Mouse (Mus musculus) gastrocnemius, adult 18-20 months (tissue): ENCODE data around the gene Zgrf1. TPM values are rescaled to one million over a fixed set of nuclear protein-coding genes. Genes with fewer than 3 reads are reported as not detected.
A peak's percentile ranks its signal among the peaks of the same experiment; 100 is the strongest.

Experiments used
- DNase-seq: peaks from one replicate; pipeline ENCODE4 v3.0.0; 2021; ENCODE audit warnings: low spot score
- long read RNA-seq, 2 experiments: library from polyadenylated mRNA; stranded (forward); transcript quantifications; one replicate each; pipeline ENCODE4 v2.0.0; 2021
- total RNA-seq, 2 experiments: library from RNA; stranded (reverse); gene quantifications; 2 replicates each; pipeline ENCODE4 v1.2.3; 2021

Zgrf1 gene
- total RNA-seq: under 1 TPM; 0.82 to 0.88 TPM
- long read RNA-seq, experiment 1: 0 reads
- long read RNA-seq, experiment 2: 0 reads

- DNase-seq: peak; percentile 98
These were observed at the start of gene Zgrf1, which contains the start of gene Larp7 for GRCm38 (mm10) chr3:127552973-127553719. TSS of gene Zgrf1 (plus strand) at chr3:127553489. TSS of gene Larp7 (minus strand) at chr3:127553349.

- no peak for DNase-seq
These were observed 45.2 kb upstream of the Zgrf1 start for GRCm38 (mm10) chr3:127507878-127508783.

DNA sequence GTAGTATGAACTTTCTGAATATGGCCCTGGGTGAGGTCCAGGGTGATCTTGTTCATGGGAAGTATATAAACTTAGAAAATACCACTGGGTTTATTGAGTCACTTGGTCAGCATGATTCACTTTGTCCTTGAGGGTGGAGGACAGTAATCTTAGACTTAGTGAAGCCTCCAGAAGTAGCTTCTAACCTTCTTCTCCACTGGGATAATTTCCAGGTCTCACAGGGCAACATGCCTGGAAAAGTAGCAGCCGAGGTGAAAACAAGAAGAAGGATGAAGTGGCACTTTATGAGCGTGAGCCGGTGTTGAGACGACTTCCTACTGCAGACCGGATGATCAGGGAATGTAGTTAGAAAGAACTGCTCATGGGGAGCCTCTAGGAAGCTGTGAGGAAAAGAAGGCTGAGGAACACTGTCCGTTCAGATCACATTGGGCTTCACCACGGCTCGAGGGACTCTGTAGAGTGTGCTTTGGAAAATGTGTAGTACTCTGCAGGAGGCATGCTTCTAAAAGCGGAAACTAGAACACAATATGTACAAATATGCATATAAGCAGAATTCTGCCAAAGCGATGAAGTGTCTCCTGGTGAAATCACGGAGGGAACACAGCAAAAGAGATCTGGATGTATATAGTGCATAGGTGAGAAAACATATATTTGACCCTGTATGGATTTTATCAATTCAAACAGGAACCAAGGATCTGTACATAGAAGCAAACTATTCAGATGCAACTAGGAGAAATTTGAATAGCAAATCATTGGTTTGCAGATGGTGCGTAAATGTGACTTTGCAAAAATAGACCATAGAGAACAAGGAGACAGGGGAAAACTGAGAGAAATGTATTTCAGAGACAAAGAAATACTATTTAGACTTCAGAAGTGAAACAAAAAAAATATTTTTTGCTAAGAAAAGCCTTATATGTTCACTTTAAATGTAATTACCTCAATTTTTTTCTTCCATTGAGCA, 41.2 kb upstream of the Zgrf1 start:
- DNase-seq: peak; percentile 80

DNA sequence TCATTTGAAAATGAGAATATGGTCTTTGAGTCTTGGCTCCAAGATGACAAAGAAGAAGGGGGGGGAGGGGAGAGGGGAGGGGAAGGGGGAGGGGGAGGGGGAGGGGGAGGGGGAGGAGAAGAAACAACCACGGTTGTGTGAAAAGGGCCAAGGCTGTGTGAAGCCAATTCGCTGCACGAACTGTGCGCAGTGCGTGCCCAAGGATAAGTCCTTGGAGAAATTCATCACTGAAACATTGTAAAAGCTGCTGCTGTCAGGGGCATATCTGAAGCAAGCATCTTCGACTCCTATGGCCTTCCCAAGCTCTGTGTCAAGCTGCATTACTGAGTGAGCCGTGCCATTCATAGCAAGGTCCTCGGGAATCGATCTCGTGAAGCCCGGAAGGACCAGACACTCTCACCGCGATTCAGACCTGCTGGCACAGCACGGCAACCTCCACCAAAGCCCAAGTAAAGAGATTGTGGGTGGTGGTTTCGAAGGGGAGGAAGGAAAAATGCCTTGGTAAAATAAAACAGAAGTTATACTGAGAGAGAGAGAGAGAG, 40.4 kb upstream of the Zgrf1 start:
- DNase-seq: no peak

GRCm38 (mm10) chr3:127513699-127514098, 39.6 kb upstream of the Zgrf1 start:
- DNase-seq: no peak

- DNase-seq: no peak
These were observed 38.0 kb upstream of the Zgrf1 start for GRCm38 (mm10) chr3:127515251-127515650.

- no peak for DNase-seq
These were observed 33.0 kb upstream of the Zgrf1 start for GRCm38 (mm10) chr3:127520300-127520699.

DNA sequence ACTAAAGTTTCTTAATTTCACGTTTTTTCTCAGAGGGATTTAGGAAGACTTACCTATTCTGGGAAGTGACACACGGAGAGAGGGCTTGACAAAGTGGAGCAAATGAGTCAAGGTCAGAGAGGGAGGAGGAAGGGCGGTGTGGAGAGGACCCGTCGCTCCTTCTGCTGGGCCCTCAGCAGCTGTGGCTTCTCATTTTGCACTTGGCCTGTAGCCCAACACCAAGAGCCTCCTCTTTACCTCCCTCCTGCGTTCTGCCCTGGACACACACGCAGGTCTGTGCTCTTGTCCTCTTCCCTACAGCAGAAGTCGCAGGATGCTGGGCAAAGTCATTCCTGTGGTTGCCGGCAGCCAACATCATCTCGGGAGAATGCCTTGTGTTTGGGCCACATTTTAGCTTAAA, 32.1 kb upstream of the Zgrf1 start:
- DNase-seq: peak; percentile 52

GRCm38 (mm10) chr3:127525188-127525819, 28.0 kb upstream of the Zgrf1 start:
- peak; percentile 35 for DNase-seq

GRCm38 (mm10) chr3:127527465-127528034, 25.7 kb upstream of the Zgrf1 start:
- peak; percentile 44 for DNase-seq

DNA sequence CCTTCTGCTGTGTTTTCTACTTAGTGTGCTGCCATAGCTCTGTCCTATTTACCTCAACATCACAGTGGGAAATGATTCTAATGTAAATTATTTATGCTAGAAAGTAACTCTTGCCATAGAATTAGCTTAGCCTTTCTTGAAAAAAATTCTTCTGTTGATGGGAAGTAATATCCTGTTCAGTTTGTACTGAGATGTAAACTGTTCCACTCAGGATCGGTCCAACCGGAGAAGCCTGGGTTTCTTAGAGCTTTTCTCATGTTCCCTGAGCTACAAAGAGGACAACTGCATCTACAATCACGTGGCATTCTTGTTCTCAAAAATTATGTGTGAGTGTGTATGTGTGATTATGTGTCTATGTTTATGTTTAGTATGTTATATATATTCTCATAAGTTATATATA, 24.1 kb upstream of the Zgrf1 start:
- no peak for DNase-seq

GRCm38 (mm10) chr3:127529824-127530223, 23.5 kb upstream of the Zgrf1 start:
- no peak for DNase-seq

DNA sequence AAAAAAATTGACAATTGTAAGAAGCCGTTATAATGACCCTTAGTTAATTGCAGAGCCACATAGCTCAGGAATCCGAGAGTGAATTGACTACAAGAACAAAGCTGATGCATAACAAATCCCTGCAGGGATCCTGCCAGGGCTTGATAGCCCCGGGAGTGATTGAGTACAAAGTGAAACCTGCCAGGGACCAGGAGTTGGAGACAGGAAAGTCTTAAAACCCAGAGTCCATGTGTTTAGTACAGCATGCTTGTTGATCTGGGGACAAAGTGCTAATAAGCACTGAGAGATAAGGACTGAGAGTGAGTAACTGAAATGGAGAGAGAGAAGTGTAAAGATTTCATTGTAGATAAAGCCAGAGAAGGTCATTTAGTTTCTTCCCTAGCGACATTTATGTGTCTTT, 23.0 kb upstream of the Zgrf1 start:
- DNase-seq: no peak

DNA sequence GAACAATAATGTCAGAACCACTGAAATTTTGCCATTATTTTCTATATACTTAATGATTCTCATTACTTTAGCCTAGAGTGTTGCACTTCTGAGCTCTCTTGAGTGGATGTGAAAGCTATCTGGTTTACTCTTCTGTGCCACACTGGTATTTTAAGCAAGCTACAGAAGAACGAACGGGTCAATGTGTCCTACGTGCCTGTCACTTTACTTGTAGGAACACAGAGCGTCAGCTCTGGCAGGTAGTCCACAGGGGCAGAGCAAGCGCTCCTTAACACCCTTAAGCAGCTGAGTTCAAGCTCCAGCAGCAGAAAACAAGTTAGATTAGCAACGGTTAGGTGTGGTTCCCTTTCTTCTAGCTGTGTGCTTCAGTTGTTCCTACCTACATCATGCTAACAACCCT, 14.1 kb upstream of the Zgrf1 start:
- no peak for DNase-seq

- no peak for DNase-seq
These were observed 9.3 kb upstream of the Zgrf1 start for GRCm38 (mm10) chr3:127543976-127544375.

DNA sequence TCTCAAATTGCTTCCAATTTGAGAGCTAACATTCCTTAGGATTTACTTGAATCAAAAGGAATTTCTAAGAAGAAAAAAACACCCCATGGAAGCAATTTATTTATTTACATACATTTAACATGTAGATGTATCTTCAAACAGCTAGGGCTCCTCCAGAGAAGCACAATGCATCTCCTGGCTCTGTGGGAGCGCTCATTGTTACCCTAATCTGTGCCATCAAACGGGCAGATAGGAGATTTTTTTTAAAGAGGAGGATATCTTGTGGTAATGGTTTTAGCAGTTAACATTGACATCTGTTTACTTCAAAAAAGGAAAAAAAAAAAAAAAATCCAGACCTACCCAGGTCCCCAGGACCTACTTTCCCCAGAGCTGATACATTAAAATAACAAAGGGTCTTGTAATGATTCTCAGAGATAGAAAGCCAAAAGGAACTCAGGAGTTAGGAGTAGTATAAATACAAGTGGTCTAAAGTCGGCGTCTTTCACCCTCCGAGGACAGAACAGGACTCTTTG, 8.6 kb upstream of the Zgrf1 start:
- DNase-seq: no peak

- peak; percentile 11 for DNase-seq
These were observed 5.4 kb upstream of the Zgrf1 start for GRCm38 (mm10) chr3:127547882-127548281.

DNA sequence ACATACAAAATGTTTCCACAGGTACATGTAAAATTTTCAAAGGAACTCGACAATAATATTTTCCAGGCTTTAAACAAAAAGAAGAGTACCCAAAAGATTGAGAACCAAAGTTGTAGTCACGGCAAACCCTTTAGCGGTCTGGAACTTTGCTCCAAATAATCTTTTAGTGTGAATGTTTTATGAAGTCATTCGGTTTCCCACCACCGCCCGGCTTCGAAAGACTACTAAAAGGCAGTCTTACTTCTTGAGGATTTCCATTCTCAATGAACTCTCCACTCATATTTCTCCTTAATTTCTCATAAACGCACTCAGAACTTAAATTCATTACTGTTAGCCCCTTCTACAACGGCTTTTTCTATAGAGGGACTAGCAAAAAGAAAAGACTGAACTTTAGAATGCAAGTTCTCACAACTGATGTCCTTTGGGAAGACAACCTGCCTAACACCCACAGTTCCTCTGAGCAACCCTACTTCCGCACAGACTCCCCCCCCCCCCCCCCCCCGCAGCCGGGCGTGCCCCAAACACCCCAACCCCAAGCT, 786 bp upstream of the Zgrf1 start:
- no peak for DNase-seq

DNA sequence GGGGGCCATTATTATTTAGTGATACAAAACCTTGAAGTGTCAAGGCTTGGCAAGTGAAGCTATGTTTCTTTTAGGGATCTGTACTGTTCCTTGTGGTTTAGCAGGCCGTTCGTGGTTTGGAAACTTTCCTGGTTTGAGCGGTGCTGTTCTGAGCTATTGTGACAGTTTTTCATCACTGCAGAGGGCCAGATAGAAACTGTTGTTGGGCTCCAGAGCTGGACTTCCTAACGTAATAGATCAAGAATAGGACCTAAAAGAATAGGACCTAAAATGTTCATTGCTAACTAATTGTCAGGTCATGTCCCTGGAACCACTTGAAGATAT, 393 bp downstream of the Zgrf1 start:
- no peak for DNase-seq

- no peak for DNase-seq
These were observed 1.4 kb downstream of the Zgrf1 start for GRCm38 (mm10) chr3:127554723-127555122.
